Mouse (Mus musculus) hematopoietic stem cell, adult 5-6 weeks (primary cell): Measurements from ENCODE around the gene Olfr98. TPM values are rescaled to one million over a fixed set of nuclear protein-coding genes. Genes with fewer than 3 reads are reported as not detected.

Experiments
- ATAC-seq, 2 experiments: fragments of 125-278 bp in 1 of 2; replicated peaks in 1 of 2; 2 replicates each; pipeline ENCODE4 v1.8.0; 2016 to 2017; ENCODE audit warnings: inconsistent platforms in 2 of 2, mild to moderate bottlenecking in 2 of 2, moderate number of reproducible peaks in 2 of 2, low read depth in 1 of 2, moderate TSS enrichment in 1 of 2; ENCODE audit not compliant: low FRiP score in 2 of 2, poor library complexity in 2 of 2, severe bottlenecking in 2 of 2, insufficient read depth in 1 of 2, low TSS enrichment in 1 of 2
- total RNA-seq: library from RNA; stranded (forward); fragments of 172-1452, 232-1000 nt; gene quantifications from 2 replicates; pipeline ENCODE4 v1.2.3, GENCODE M21; 2017

Olfr98 gene
- total RNA-seq, 1 experiment from 2014 or later: not detected

- no peak for ATAC-seq
These were observed 50.5 kb downstream of the Olfr98 start, which contains the start of gene Olfr95 for GRCm38 (mm10) chr17:37213018-37213417. Gene Olfr95 (minus strand): TSS chr17:37213118.

Other genes with a start within 250 kb of the Olfr98 start
- not detected in 2 replicates for gene Mog, start 240.4 kb downstream of the Olfr98 start, total RNA-seq
- 10.7 and 43.0 TPM in 2 replicates for gene Gabbr1, start 217.8 kb downstream of the Olfr98 start, total RNA-seq
- not detected in 2 replicates for gene Olfr90, start 175.2 kb downstream of the Olfr98 start, total RNA-seq
- not detected in 2 replicates for gene Olfr91, start 165.5 kb downstream of the Olfr98 start, total RNA-seq
- not detected in 2 replicates for gene Olfr92, start 143.7 kb downstream of the Olfr98 start, total RNA-seq
- not detected in 2 replicates for gene Olfr93, start 102.3 kb downstream of the Olfr98 start, total RNA-seq
- not detected in 2 replicates for gene Ubd, start 69.9 kb downstream of the Olfr98 start, total RNA-seq
- gene Olfr94, start 62.8 kb downstream of the Olfr98 start, total RNA-seq: not detected in 2 replicates
- gene Olfr95, start 50.6 kb downstream of the Olfr98 start, total RNA-seq: not detected in 2 replicates
- not detected in 2 replicates for gene Olfr96, start 43.6 kb downstream of the Olfr98 start, total RNA-seq
- not detected in 2 replicates for gene Olfr97, start 26.4 kb downstream of the Olfr98 start, total RNA-seq
- gene H2-M3, start 6.5 kb upstream of the Olfr98 start, total RNA-seq: 34.3 and 53.5 TPM in 2 replicates
- gene Olfr99, start 19.7 kb upstream of the Olfr98 start, total RNA-seq: not detected in 2 replicates
- not detected in 2 replicates for gene Olfr101, start 40.6 kb upstream of the Olfr98 start, total RNA-seq
- gene Olfr102, start 53.3 kb upstream of the Olfr98 start, total RNA-seq: not detected in 2 replicates
- gene Olfr103, start 75.9 kb upstream of the Olfr98 start, total RNA-seq: not detected in 2 replicates
- not detected in 2 replicates for gene Olfr104-ps, start 95.8 kb upstream of the Olfr98 start, total RNA-seq
- gene Olfr105-ps, start 115.3 kb upstream of the Olfr98 start, total RNA-seq: not detected in 2 replicates
- gene Olfr106-ps, start 126.6 kb upstream of the Olfr98 start, total RNA-seq: not detected in 2 replicates
- gene Olfr107, start 135.5 kb upstream of the Olfr98 start, total RNA-seq: not detected in 2 replicates
- not detected in 2 replicates for gene Olfr108, start 181.7 kb upstream of the Olfr98 start, total RNA-seq
- gene Olfr109, start 195.2 kb upstream of the Olfr98 start, total RNA-seq: not detected in 2 replicates
- not detected in 2 replicates for gene H2-M2, start 219.8 kb upstream of the Olfr98 start, total RNA-seq
- not detected in 2 replicates for gene Olfr110, start 228.7 kb upstream of the Olfr98 start, total RNA-seq
- not detected in 2 replicates for gene Olfr111, start 244.3 kb upstream of the Olfr98 start, total RNA-seq